Mouse (Mus musculus): Measurements from ENCODE around the gene Baiap2. TPM values are rescaled to one million over a fixed set of nuclear protein-coding genes. Genes with fewer than 3 reads are reported as not detected.

Gene Baiap2
- polyA plus RNA-seq, 1 experiment from 2014 or later, result 9.8 TPM

DNA sequence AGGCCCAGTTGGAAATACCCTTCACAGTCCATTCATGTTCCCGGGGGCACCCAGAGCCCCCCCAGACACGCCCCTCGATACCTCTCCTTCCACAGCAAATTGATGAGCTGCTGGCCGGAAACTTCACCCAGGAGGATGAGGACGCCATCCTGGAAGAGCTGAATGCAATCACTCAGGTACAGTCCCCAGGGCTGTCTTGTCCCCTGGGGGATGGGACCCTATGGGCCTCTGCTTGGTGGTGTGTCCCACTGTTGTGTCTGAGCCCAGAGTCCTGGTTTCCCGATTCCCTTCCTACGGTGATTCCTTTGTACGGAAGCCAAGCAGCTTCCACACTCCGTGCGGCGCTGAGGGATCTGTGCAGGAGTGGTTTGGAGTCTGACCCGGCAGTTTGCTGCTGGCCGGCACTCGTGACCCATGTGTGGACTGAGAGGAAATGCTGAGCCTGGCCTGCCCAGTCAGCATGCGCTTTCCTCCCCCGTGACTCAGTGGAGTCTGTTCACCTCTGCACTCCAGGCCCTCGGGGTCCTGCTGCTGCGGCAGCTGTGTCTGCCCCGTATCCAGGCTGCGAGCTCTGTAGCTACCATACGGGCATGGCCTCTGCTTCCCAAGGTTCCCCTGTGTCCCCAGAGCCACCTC, 25.6 kb upstream of the Baiap2 start:
- H3K27ac ChIP-seq (ENCODE audit: low read depth, low read length), result no peak overlapping the region
- ATAC-seq (ENCODE audit: low FRiP score), result no peak
- no peaks in the 10 kb centered on the region for H3K9me3 ChIP-seq (ENCODE audit: control insufficient read depth, low read length)
- no peak overlapping the region for H3K4me3 ChIP-seq (ENCODE audit: low read depth, low read length)
- H3K9ac ChIP-seq (ENCODE audit: low read length), result no peak overlapping the region
- H3K27me3 ChIP-seq (ENCODE audit: control insufficient read depth, insufficient read depth, low read length), result no peaks in the 10 kb centered on the region
- WGBS, result 92% methylated on average over 21 of the region's 21 CpGs
- H3K4me1 ChIP-seq (ENCODE audit: control insufficient read depth, insufficient read depth, low read length), result peaks cover 19% of the 10 kb centered on the region
- no peak for DNase-seq (ENCODE audit: low spot score, missing footprints)
- no peak overlapping the region for H3K4me2 ChIP-seq
- H3K36me3 ChIP-seq (ENCODE audit: control insufficient read depth, insufficient read depth, low read length), result peaks cover 11% of the 10 kb centered on the region; the same call in 1 of the 2 replicates

DNA sequence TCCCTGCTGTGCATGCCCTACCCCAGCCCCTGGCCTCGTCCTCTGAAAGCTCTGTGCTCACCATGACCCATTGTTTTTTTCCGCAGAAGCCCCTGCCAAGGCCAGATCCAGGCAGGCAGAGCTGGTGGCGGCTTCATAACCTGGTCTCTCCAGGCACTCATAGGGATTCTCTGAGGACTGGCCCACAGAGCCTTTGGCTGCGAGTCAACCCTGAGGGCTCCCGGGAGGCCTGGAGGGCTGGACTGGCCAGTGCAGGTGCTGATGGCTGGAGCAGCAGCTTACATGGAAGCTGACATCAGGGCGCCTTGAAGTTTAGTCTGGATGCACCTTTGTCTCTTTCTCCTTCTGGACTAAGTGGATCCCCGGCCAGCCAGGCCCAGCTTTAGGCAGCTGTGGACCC, 24.0 kb upstream of the Baiap2 start:
- H3K27me3 ChIP-seq (ENCODE audit: control insufficient read depth, insufficient read depth, low read length), result no peaks in the 10 kb centered on the region
- ATAC-seq (ENCODE audit: low FRiP score), result no peak
- no peaks in the 10 kb centered on the region for H3K9me3 ChIP-seq (ENCODE audit: control insufficient read depth, low read length)
- H3K4me2 ChIP-seq, result no peak overlapping the region
- no peak for DNase-seq (ENCODE audit: low spot score, missing footprints)
- no peak overlapping the region for H3K27ac ChIP-seq (ENCODE audit: low read depth, low read length)
- 87% methylated on average over 7 of the region's 7 CpGs for WGBS
- no peak overlapping the region for H3K9ac ChIP-seq (ENCODE audit: low read length)
- no peak overlapping the region for H3K4me3 ChIP-seq (ENCODE audit: low read depth, low read length)
- H3K4me1 ChIP-seq (ENCODE audit: control insufficient read depth, insufficient read depth, low read length), result peaks cover 12% of the 10 kb centered on the region
- peaks cover 11% of the 10 kb centered on the region; the same call in 1 of the 2 replicates for H3K36me3 ChIP-seq (ENCODE audit: control insufficient read depth, insufficient read depth, low read length)

DNA sequence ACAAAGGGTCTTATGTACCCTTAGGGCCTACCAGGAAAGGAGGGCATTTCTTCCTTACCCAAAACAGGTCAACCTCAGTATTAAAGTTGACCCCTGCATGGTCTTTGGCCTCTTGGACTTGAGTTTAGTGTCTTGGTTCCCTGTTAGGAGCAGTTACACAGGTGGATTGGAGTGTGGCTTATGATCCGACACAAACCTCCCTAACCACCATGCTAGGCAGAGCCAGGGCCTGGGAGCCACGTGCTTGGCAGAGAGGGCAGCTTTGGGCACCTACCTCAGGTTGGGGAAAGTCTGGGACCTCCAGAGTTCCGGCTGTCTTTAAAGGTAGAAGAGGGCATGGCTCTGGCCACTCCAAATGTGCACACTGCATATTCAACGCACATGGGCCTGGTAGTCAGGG, 23.1 kb upstream of the Baiap2 start:
- Histone ChIP-seq H3K9me3 (ENCODE audit: control insufficient read depth, low read length) (no peaks in the 10 kb centered on the region), H3K36me3 (ENCODE audit: control insufficient read depth, insufficient read depth, low read length) (peaks cover 11% of the 10 kb centered on the region; the same call in 1 of the 2 replicates), H3K27ac (ENCODE audit: low read depth, low read length) (no peak overlapping the region), H3K4me1 (ENCODE audit: control insufficient read depth, insufficient read depth, low read length) (peaks cover 9% of the 10 kb centered on the region), H3K4me2 (no peak overlapping the region), H3K27me3 (ENCODE audit: control insufficient read depth, insufficient read depth, low read length) (no peaks in the 10 kb centered on the region), H3K9ac (ENCODE audit: low read length) (no peak overlapping the region), H3K4me3 (ENCODE audit: low read depth, low read length) (no peak overlapping the region)
- DNase-seq (ENCODE audit: low spot score, missing footprints) (no peak), ATAC-seq (ENCODE audit: low FRiP score) (no peak)
- 92% methylated on average over 4 of the region's 4 CpGs for WGBS

DNA sequence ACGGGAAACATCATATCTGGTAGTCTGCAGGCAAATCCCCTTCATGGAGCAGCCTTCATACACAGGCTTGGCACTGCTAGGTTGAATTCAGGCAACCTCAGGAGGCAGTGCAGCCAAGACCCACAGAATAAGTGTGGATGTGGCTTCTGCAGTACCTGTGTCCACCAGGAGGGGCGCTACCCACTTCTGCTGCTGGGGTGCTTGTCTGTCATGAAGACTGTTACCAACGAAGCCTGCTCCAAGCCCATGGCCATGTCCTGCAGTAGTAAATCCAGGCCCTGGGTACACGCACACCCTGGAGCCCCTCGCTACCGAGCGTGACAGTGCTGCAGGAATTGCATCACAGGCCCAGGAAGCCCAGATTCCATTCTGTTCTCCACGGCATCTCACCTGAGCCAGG, 22.7 kb upstream of the Baiap2 start:
- Histone ChIP-seq H3K9me3 (ENCODE audit: control insufficient read depth, low read length) (no peaks in the 10 kb centered on the region), H3K36me3 (ENCODE audit: control insufficient read depth, insufficient read depth, low read length) (peaks cover 11% of the 10 kb centered on the region; the same call in 1 of the 2 replicates)

DNA sequence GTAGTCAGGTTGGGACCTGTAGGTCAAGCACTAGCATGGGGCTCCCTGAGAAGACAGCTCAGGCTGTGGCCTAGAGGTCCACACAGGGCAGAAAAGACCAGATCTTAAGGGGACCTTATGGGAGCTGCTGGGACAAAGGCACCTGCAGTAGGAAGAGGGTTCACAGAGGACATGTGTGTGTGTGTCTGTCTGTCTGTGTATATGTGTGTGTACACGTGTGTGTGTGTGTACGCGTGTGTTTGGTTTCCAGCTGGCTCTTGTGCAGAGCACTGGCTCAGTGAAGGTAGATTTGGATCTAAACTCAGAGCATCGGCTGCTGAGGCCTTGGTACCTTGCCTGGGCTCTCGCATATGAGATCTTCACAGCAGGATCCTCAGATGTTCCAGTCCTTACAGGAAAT, 21.9 kb upstream of the Baiap2 start:
- Histone ChIP-seq H3K27ac (ENCODE audit: low read depth, low read length) (no peak overlapping the region), H3K4me3 (ENCODE audit: low read depth, low read length) (no peak overlapping the region), H3K9ac (ENCODE audit: low read length) (no peak overlapping the region), H3K9me3 (ENCODE audit: control insufficient read depth, low read length) (no peaks in the 10 kb centered on the region), H3K4me1 (ENCODE audit: control insufficient read depth, insufficient read depth, low read length) (no peaks in the 10 kb centered on the region), H3K27me3 (ENCODE audit: control insufficient read depth, insufficient read depth, low read length) (no peaks in the 10 kb centered on the region), H3K4me2 (no peak overlapping the region), H3K36me3 (ENCODE audit: control insufficient read depth, insufficient read depth, low read length) (peaks cover 11% of the 10 kb centered on the region; the same call in 1 of the 2 replicates)
- 90% methylated on average over 5 of the region's 5 CpGs for WGBS
- ATAC-seq (ENCODE audit: low FRiP score) (no peak), DNase-seq (ENCODE audit: low spot score, missing footprints) (peak; percentile 77)

More for the DNA sequence above, 22.7 kb upstream of the Baiap2 start:
- no peak overlapping the region for H3K4me2 ChIP-seq
- 72% methylated on average over 8 of the region's 8 CpGs for WGBS
- H3K4me3 ChIP-seq (ENCODE audit: low read depth, low read length), result no peak overlapping the region
- no peaks in the 10 kb centered on the region for H3K27me3 ChIP-seq (ENCODE audit: control insufficient read depth, insufficient read depth, low read length)
- H3K9ac ChIP-seq (ENCODE audit: low read length), result no peak overlapping the region
- H3K27ac ChIP-seq (ENCODE audit: low read depth, low read length), result no peak overlapping the region
- peak; percentile 96 for DNase-seq (ENCODE audit: low spot score, missing footprints)
- peaks cover 5% of the 10 kb centered on the region; the same call in 1 of the 2 replicates for H3K4me1 ChIP-seq (ENCODE audit: control insufficient read depth, insufficient read depth, low read length)
- ATAC-seq (ENCODE audit: low FRiP score), result peak; percentile 8; the same call in 1 of the 2 replicates

DNA sequence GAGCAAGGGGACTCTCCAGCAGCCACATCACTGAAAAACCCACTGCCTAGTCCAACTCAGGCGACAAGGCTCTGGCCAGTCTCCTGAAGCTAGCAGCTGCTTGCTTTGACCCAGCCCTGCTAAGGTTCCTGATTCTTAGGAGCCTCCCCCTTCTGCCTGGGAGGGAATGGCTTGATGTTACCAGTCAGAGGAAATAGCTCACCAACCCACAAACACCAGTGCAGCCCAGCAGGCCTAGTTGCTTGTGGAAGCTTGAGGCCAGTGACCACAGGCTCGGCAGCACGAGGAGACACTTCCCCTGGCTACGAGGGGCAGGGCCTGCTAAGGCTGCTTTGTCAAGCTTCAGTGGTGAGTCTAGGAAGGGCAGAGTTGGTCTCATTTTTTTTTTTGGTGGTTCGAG, 17.4 kb upstream of the Baiap2 start:
- Histone ChIP-seq H3K27me3 (ENCODE audit: control insufficient read depth, insufficient read depth, low read length) (no peaks in the 10 kb centered on the region), H3K9ac (ENCODE audit: low read length) (no peak overlapping the region), H3K27ac (ENCODE audit: low read depth, low read length) (no peak overlapping the region), H3K9me3 (ENCODE audit: control insufficient read depth, low read length) (no peaks in the 10 kb centered on the region), H3K4me2 (no peak overlapping the region), H3K4me3 (ENCODE audit: low read depth, low read length) (no peak overlapping the region), H3K4me1 (ENCODE audit: control insufficient read depth, insufficient read depth, low read length) (no peaks in the 10 kb centered on the region), H3K36me3 (ENCODE audit: control insufficient read depth, insufficient read depth, low read length) (no peaks in the 10 kb centered on the region)
- 77% methylated on average over 5 of the region's 5 CpGs for WGBS
- DNase-seq (ENCODE audit: low spot score, missing footprints), result no peak
- no peak for ATAC-seq (ENCODE audit: low FRiP score)

DNA sequence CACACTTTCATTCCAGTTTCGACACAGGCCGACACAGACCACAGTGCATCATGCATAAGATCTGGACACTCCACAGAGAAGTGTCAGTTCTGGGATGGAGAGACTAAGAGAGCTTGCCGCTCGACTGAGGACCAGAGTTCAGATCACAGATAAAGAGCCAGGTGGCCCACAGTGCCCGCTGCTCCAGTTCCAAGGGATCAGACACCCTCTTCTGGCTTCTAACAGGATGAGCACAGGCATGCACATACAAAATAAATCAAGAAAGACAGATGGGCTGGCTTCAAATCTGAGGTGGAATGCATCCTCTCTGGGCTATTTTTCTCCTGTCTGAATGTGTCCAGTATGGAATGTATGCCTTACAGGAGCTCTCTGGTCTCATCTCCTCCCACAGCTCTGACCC, 15.8 kb upstream of the Baiap2 start:
- Histone ChIP-seq H3K4me1 (ENCODE audit: control insufficient read depth, insufficient read depth, low read length) (no peaks in the 10 kb centered on the region), H3K9ac (ENCODE audit: low read length) (no peak overlapping the region), H3K9me3 (ENCODE audit: control insufficient read depth, low read length) (no peaks in the 10 kb centered on the region), H3K36me3 (ENCODE audit: control insufficient read depth, insufficient read depth, low read length) (no peaks in the 10 kb centered on the region), H3K27me3 (ENCODE audit: control insufficient read depth, insufficient read depth, low read length) (no peaks in the 10 kb centered on the region), H3K4me2 (no peak overlapping the region), H3K27ac (ENCODE audit: low read depth, low read length) (no peak overlapping the region), H3K4me3 (ENCODE audit: low read depth, low read length) (no peak overlapping the region)
- WGBS, result 92% methylated on average over 5 of the region's 5 CpGs
- ATAC-seq (ENCODE audit: low FRiP score), result no peak
- DNase-seq (ENCODE audit: low spot score, missing footprints), result no peak

DNA sequence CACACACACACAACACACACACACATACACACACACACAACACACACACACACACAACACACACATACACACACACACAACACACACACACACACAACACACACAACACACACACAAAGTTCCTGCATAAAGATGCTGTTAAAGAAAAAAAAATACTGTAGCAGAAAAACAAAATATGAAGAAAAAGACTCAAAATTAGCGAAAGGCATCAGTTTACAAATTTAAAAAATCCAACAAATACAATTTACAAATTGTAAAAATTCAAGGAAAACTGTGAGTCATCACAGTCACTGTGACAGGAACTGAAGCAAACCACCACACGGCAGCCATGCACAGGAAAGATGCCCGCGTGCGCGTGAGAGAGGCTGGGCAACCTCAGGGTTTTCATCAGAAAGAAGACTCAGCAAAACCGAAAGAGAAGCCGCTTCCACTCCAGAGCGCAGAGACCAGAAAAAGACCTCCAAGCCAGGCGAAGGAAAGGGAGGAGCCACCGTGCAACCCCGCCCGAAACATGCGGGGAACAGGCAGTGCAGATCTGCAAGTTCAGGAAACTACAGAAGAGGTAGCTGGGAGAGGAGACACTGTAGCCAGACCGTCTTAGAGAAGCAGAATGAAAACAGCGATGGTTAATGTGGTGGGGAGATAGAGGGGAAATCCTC, 14.4 kb upstream of the Baiap2 start:
- Histone ChIP-seq H3K4me1 (ENCODE audit: control insufficient read depth, insufficient read depth, low read length) (no peaks in the 10 kb centered on the region), H3K4me3 (ENCODE audit: low read depth, low read length) (no peak overlapping the region), H3K9ac (ENCODE audit: low read length) (no peak overlapping the region), H3K4me2 (no peak overlapping the region), H3K9me3 (ENCODE audit: control insufficient read depth, low read length) (no peaks in the 10 kb centered on the region), H3K36me3 (ENCODE audit: control insufficient read depth, insufficient read depth, low read length) (no peaks in the 10 kb centered on the region), H3K27me3 (ENCODE audit: control insufficient read depth, insufficient read depth, low read length) (no peaks in the 10 kb centered on the region), H3K27ac (ENCODE audit: low read depth, low read length) (no peak overlapping the region)
- WGBS, result 72% methylated on average over 16 of the region's 16 CpGs
- ATAC-seq (ENCODE audit: low FRiP score) (no peak), DNase-seq (ENCODE audit: low spot score, missing footprints) (no peak)

DNA sequence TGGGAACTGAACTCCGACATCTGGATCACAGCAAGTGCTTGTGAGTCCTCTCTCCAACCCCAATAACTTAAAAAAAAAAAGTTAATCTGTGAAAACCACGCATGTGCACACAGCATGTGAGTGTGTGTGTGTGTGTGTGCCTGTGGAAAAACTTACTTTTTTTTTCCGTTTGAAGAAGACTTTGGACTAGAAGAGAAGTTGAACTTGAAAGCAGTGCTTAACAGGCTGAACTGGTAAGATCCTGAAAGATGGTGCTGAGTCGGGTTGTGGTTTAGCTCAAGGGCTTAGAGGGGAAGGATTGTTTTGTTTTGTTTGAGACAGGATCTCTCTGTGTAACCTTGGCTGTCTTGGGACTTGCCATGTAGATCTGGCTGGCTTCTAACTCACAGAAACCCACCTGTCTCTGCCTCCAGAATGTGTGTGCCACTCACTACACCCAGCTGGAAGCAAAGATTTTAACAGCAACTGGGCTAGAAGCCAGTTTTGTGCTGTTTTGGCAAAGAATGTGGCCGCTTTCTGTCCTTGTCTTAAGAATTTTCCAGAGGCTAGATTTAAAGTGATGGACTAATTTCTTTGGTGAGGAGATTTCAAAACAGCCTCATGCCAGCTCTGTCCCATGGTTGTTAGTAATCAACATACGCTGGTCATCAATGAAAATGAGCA, 12.8 kb upstream of the Baiap2 start:
- no peak overlapping the region for H3K4me2 ChIP-seq
- no peaks in the 10 kb centered on the region for H3K9me3 ChIP-seq (ENCODE audit: control insufficient read depth, low read length)
- H3K4me3 ChIP-seq (ENCODE audit: low read depth, low read length), result no peak overlapping the region
- no peaks in the 10 kb centered on the region for H3K36me3 ChIP-seq (ENCODE audit: control insufficient read depth, insufficient read depth, low read length)
- H3K4me1 ChIP-seq (ENCODE audit: control insufficient read depth, insufficient read depth, low read length), result no peaks in the 10 kb centered on the region
- no peak overlapping the region for H3K27ac ChIP-seq (ENCODE audit: low read depth, low read length)
- no peak overlapping the region for H3K9ac ChIP-seq (ENCODE audit: low read length)
- DNase-seq (ENCODE audit: low spot score, missing footprints) (no peak), ATAC-seq (ENCODE audit: low FRiP score) (no peak)
- WGBS, result 82% methylated on average over 6 of the region's 6 CpGs
- H3K27me3 ChIP-seq (ENCODE audit: control insufficient read depth, insufficient read depth, low read length), result no peaks in the 10 kb centered on the region
